24 mouse cellular contexts compared by ENCODE assay signal in genomic region chr8:109245526-109245925, GRCm38 (mm10).
DNase-seq lines count a peak whose midpoint lies in the region; ATAC-seq and TF ChIP-seq lines count a peak whose summit lies in the region.
"Had no signal": no experiment of that assay in that cellular context is flagged by ENCODE, and none has a peak within 500 bp of the region (broad histone marks: within the 10 kb centered on the region; RNA-seq: fewer than 3 reads in every experiment).

No protein-coding gene starts in this region.

- no peaks in the 10 kb centered on the region for H3K9me3 ChIP-seq in forebrain, embryonic 15.5 days
- H3K9me3 ChIP-seq in forebrain, embryonic 11.5 days (ENCODE audit: control insufficient read depth, low read length), result no peaks in the 10 kb centered on the region
- H3K9me3 ChIP-seq in neural tube, embryonic 12.5 days, result no peaks in the 10 kb centered on the region
- H3K9me3 ChIP-seq in midbrain, embryonic 15.5 days, result no peaks in the 10 kb centered on the region
- H3K9me3 ChIP-seq: heart, embryonic 12.5 days had no signal

- H3K4me1 ChIP-seq in forebrain, embryonic 15.5 days, result peaks cover 44% of the 10 kb centered on the region
- peaks cover 3% of the 10 kb centered on the region; the same call in 1 of the 2 replicates for H3K4me1 ChIP-seq in forebrain, embryonic 11.5 days (replicated peaks; ENCODE audit: control insufficient read depth, insufficient read depth, low read length)
- H3K4me1 ChIP-seq in neural tube, embryonic 12.5 days, result peaks cover 11% of the 10 kb centered on the region; the same call in 1 of the 2 replicates
- H3K4me1 ChIP-seq in midbrain, embryonic 15.5 days, result peaks cover 17% of the 10 kb centered on the region; the same call in 1 of the 2 replicates
- H3K4me1 ChIP-seq in lung, adult 2 months (ENCODE audit: control insufficient read depth, insufficient read depth, low read length), result no peaks in the 10 kb centered on the region
- no peaks in the 10 kb centered on the region for H3K4me1 ChIP-seq in thymus, adult 2 months (replicated peaks; ENCODE audit: control insufficient read depth, insufficient read depth, low read length)
- H3K4me1 ChIP-seq: heart, embryonic 12.5 days had no signal

- WGBS in forebrain, embryonic 15.5 days, result 30% methylated on average over 8 of the region's 8 CpGs
- 73% methylated on average over 8 of the region's 8 CpGs for WGBS in forebrain, embryonic 11.5 days
- 49% methylated on average over 8 of the region's 8 CpGs for WGBS in neural tube, embryonic 12.5 days
- WGBS in midbrain, embryonic 15.5 days, result 62% methylated on average over 8 of the region's 8 CpGs
- WGBS in lung, adult 2 months, result 74% methylated on average over 8 of the region's 8 CpGs
- 87% methylated on average over 8 of the region's 8 CpGs for WGBS in thymus, adult 2 months

- no peak overlapping the region for H3K27ac ChIP-seq in forebrain, embryonic 15.5 days (replicated peaks)
- H3K27ac ChIP-seq in forebrain, embryonic 11.5 days (ENCODE audit: low read depth, low read length), result no peak overlapping the region
- H3K27ac ChIP-seq in neural tube, embryonic 12.5 days, result no peak overlapping the region
- no peak overlapping the region for H3K27ac ChIP-seq in midbrain, embryonic 15.5 days
- H3K27ac ChIP-seq in thymus, adult 2 months (ENCODE audit: control insufficient read depth, insufficient read depth, low read length), result no peak overlapping the region
- H3K27ac ChIP-seq: gastrocnemius, adult 2 months; left cerebral cortex, adult 2 months had no signal

- TF ChIP-seq POLR2A in lung, adult 2 months (IDR thresholded peaks at IDR 0.05; ENCODE audit: borderline replicate concordance, extremely low read depth, low read depth, low read length), result no peak
- no peak for TF ChIP-seq POLR2A in thymus, adult 2 months (IDR thresholded peaks at IDR 0.05; ENCODE audit: control insufficient read depth, extremely low read depth, insufficient read depth, low read length, poor library complexity)

- no peak for TF ChIP-seq CTCF in lung, adult 2 months (IDR thresholded peaks at IDR 0.05; ENCODE audit: insufficient read depth, low read length)
- TF ChIP-seq CTCF in thymus, adult 2 months (IDR thresholded peaks at IDR 0.05; ENCODE audit: borderline replicate concordance, control insufficient read depth, extremely low read depth, insufficient read depth, low read length, poor library complexity), result no peak

- H3K9ac ChIP-seq in forebrain, embryonic 15.5 days (replicated peaks), result peak overlapping the region; percentile 10; the same call in 1 of the 2 replicates
- no peak overlapping the region for H3K9ac ChIP-seq in forebrain, embryonic 11.5 days (ENCODE audit: low read length)
- no peak overlapping the region for H3K9ac ChIP-seq in neural tube, embryonic 12.5 days
- H3K9ac ChIP-seq in midbrain, embryonic 15.5 days, result peak overlapping the region; percentile 8; the same call in 1 of the 2 replicates
- H3K9ac ChIP-seq: heart, embryonic 12.5 days had no signal

- peaks cover 3% of the 10 kb centered on the region; the same call in 1 of the 2 replicates for H3K36me3 ChIP-seq in forebrain, embryonic 15.5 days
- no peaks in the 10 kb centered on the region for H3K36me3 ChIP-seq in forebrain, embryonic 11.5 days (ENCODE audit: control insufficient read depth, insufficient read depth, low read length)
- H3K36me3 ChIP-seq in neural tube, embryonic 12.5 days, result peaks cover 1% of the 10 kb centered on the region; the same call in 1 of the 2 replicates
- no peaks in the 10 kb centered on the region for H3K36me3 ChIP-seq in midbrain, embryonic 15.5 days (replicated peaks)
- no peaks in the 10 kb centered on the region for H3K36me3 ChIP-seq in thymus, adult 2 months (ENCODE audit: control insufficient read depth, insufficient read depth, low read length)
- H3K36me3 ChIP-seq: G1E; heart, embryonic 12.5 days had no signal

- ATAC-seq in forebrain, embryonic 15.5 days (replicated peaks), result no peak
- ATAC-seq in forebrain, embryonic 11.5 days (replicated peaks; ENCODE audit: low FRiP score), result no peak
- no peak for ATAC-seq in neural tube, embryonic 12.5 days (ENCODE audit: low FRiP score, low read depth)
- ATAC-seq in midbrain, embryonic 15.5 days (replicated peaks), result no peak
- ATAC-seq: activated CD4-positive, CD25-positive, alpha-beta regulatory T cell, adult 4 months had no signal

- peak overlapping the region; percentile 46 for H3K4me3 ChIP-seq in forebrain, embryonic 15.5 days
- H3K4me3 ChIP-seq in forebrain, embryonic 11.5 days (ENCODE audit: low read depth, low read length), result no peak overlapping the region
- H3K4me3 ChIP-seq in neural tube, embryonic 12.5 days, result peak overlapping the region; percentile 29
- H3K4me3 ChIP-seq in midbrain, embryonic 15.5 days, result peak overlapping the region; percentile 38
- H3K4me3 ChIP-seq in lung, adult 2 months (replicated peaks; ENCODE audit: extremely low read depth, low read depth, low read length), result no peak overlapping the region
- H3K4me3 ChIP-seq in thymus, adult 2 months (ENCODE audit: control insufficient read depth, insufficient read depth, low read length), result no peak overlapping the region
- H3K4me3 ChIP-seq: gastrocnemius, adult 2 months; heart, embryonic 12.5 days; left cerebral cortex, adult 2 months had no signal

- no peak for DNase-seq in forebrain, embryonic 11.5 days (ENCODE audit: low spot score)
- DNase-seq in neural tube, embryonic 10.5 days (ENCODE audit: extremely low spot score, low spot score), result no peak
- no peak for DNase-seq in lung, adult 2 months
- no peak for DNase-seq in thymus, adult 2 months
- DNase-seq: adrenal gland, postnatal 14 days; cerebellum, adult 18-20 months; cerebellum, postnatal 25 days; embryo, embryonic 11 days; gastrocnemius, adult 2 months; heart, postnatal 14 days; kidney, adult 9 months; kidney, postnatal 36 days; left cerebral cortex, postnatal 4 days; liver; lung, postnatal 14 days; right cerebral cortex, adult 18-20 months; thymus, postnatal 25 days had no signal

- 0 out of 2 replicates have a peak, but pooled peaks cover 5% of the 10 kb centered on the region for H3K27me3 ChIP-seq in forebrain, embryonic 15.5 days
- H3K27me3 ChIP-seq in forebrain, embryonic 11.5 days (ENCODE audit: control insufficient read depth, insufficient read depth, low read length), result no peaks in the 10 kb centered on the region; the same call in 1 of the 2 replicates
- no peaks in the 10 kb centered on the region for H3K27me3 ChIP-seq in neural tube, embryonic 12.5 days (replicated peaks)
- H3K27me3 ChIP-seq in midbrain, embryonic 15.5 days (replicated peaks), result no peaks in the 10 kb centered on the region
- no peaks in the 10 kb centered on the region for H3K27me3 ChIP-seq in thymus, adult 2 months (ENCODE audit: control insufficient read depth, insufficient read depth, low read length)
- H3K27me3 ChIP-seq: heart, embryonic 12.5 days had no signal

- peak overlapping the region; percentile 49 for H3K4me2 ChIP-seq in forebrain, embryonic 15.5 days (replicated peaks)
- no peak overlapping the region for H3K4me2 ChIP-seq in forebrain, embryonic 11.5 days (ENCODE audit: low read depth, low read length, severe bottlenecking)
- H3K4me2 ChIP-seq in neural tube, embryonic 12.5 days (replicated peaks), result peak overlapping the region; percentile 66
- peak overlapping the region; percentile 46 for H3K4me2 ChIP-seq in midbrain, embryonic 15.5 days
- H3K4me2 ChIP-seq: heart, embryonic 12.5 days had no signal

Comparison
In these comparisons a context has a peak if more than half of its experiments do, and no peak if none do; other contexts are left out.
1. H3K4me3 ChIP-seq: peak in forebrain, embryonic 15.5 days (single experiment), neural tube, embryonic 12.5 days (single experiment) and midbrain, embryonic 15.5 days (single experiment); none in forebrain, embryonic 11.5 days (single experiment), lung, adult 2 months (single experiment) and thymus, adult 2 months (single experiment).
2. H3K9ac ChIP-seq: peak in forebrain, embryonic 15.5 days (single experiment) and midbrain, embryonic 15.5 days (single experiment); none in forebrain, embryonic 11.5 days (single experiment) and neural tube, embryonic 12.5 days (single experiment).